Mouse (Mus musculus) limb, embryonic 14.5 days (tissue): Measurements from ENCODE around the gene Col4a3. TPM values are rescaled to one million over a fixed set of nuclear protein-coding genes. Genes with fewer than 3 reads are reported as not detected.

ENCODE experiments used
- ATAC-seq: fragments of 200-750 bp; cut with Nextera tagmentation; 2 replicates; pipeline ENCODE4 v1.8.0; 2017; ENCODE audit warnings: low read depth, moderate number of reproducible peaks, moderate TSS enrichment; ENCODE audit not compliant: low FRiP score
- DNase-seq: peaks from one replicate; pipeline ENCODE4 v3.0.0-alpha.2; 2015; ENCODE audit warnings: low spot score
- H3K27ac ChIP-seq: fragments of 300-500 bp; sonication (generic); replicated peaks from 2 replicates; pipeline ENCODE4 v1.5.1; 2014; ENCODE audit warnings: low read depth, mild to moderate bottlenecking, low read length, moderate library complexity, mixed read lengths
- H3K27me3 ChIP-seq: fragments of 300-500 bp; sonication (generic); 2 replicates; pipeline ENCODE4 v1.6.1; 2014; ENCODE audit warnings: low read length, mixed read lengths; ENCODE audit not compliant: control insufficient read depth, insufficient read depth
- H3K36me3 ChIP-seq: fragments of 300-500 bp; sonication (generic); 2 replicates; pipeline ENCODE4 v1.6.1; 2014; ENCODE audit warnings: mild to moderate bottlenecking, low read length, moderate library complexity, mixed read lengths; ENCODE audit not compliant: control insufficient read depth, insufficient read depth
- H3K4me1 ChIP-seq: fragments of 300-500 bp; sonication (generic); 2 replicates; pipeline ENCODE4 v1.6.1; 2014; ENCODE audit warnings: antibody characterized with exemption, low read length, mixed read lengths; ENCODE audit not compliant: control insufficient read depth, insufficient read depth
- H3K4me2 ChIP-seq: fragments of 300-500 bp; sonication (generic); replicated peaks from 2 replicates; pipeline ENCODE4 v1.6.1; 2014; ENCODE audit warnings: low read depth, mild to moderate bottlenecking, low read length, moderate library complexity; ENCODE audit not compliant: severe bottlenecking
- H3K4me3 ChIP-seq: fragments of 300-500 bp; sonication (generic); replicated peaks from 2 replicates; pipeline ENCODE4 v1.5.1; 2014; ENCODE audit warnings: low read length
- H3K9ac ChIP-seq: fragments of 300-500 bp; sonication (generic); 2 replicates; pipeline ENCODE4 v1.6.1; 2014; ENCODE audit warnings: mild to moderate bottlenecking, low read depth, low read length, moderate library complexity; ENCODE audit not compliant: severe bottlenecking
- H3K9me3 ChIP-seq: fragments of 300-500 bp; sonication (generic); 2 replicates; pipeline ENCODE4 v1.6.1; 2016; ENCODE audit warnings: low read length; ENCODE audit not compliant: control insufficient read depth
- POLR2A ChIP-seq: fragments of 200-500 bp; IDR thresholded peaks from 2 replicates; pipeline ENCODE4 v1.8.0; 2012; ENCODE audit warnings: inconsistent platforms, mild to moderate bottlenecking, moderate library complexity, borderline replicate concordance; ENCODE audit not compliant: insufficient read depth, insufficient read length; ENCODE audit errors: extremely low read depth
- WGBS: fragments of 180-500 bp; shearing (Covaris S2); extraction: QIAGEN DNeasy Blood & Tissue Kit; methylation state at CpG from one replicate; pipeline ENCODE4 v1.1.7; 2014; 5-methylcytosine and 5-hydroxymethylcytosine counted together
- polyA plus RNA-seq, 2 experiments: library from polyadenylated mRNA; depleted of rRNA in 1 of 2; stranded (reverse) in 1 of 2; unstranded in 1 of 2; fragments of >200 nt; fragmentation: Nextera tagmentation in 1 of 2; extraction: Ambion mirVana in 1 of 2; gene quantifications; 2 replicates each; pipeline versions ENCODE4 v1.2.1 to v1.2.3; 2012 to 2014

Gene Col4a3
- polyA plus RNA-seq, 2 experiments: 0.03 to 0.04 TPM

GRCm38 (mm10) chr1:82641316-82641987 lies 54.7 kb downstream of the Col4a3 start:
- no peaks in the 10 kb centered on the region for H3K27me3 ChIP-seq
- DNase-seq (peak; percentile 69), ATAC-seq (no peak)
- H3K4me2 ChIP-seq: peak overlapping the region; percentile 42
- H3K27ac ChIP-seq: no peak overlapping the region
- H3K4me1 ChIP-seq: no peaks in the 10 kb centered on the region
- no peak for TF ChIP-seq POLR2A
- no peaks in the 10 kb centered on the region for H3K9me3 ChIP-seq
- peak overlapping the region; percentile 20 for H3K4me3 ChIP-seq
- 39% methylated on average over 18 of the region's 18 CpGs for WGBS
- H3K36me3 ChIP-seq: no peaks in the 10 kb centered on the region
- no peak overlapping the region for H3K9ac ChIP-seq

- no peak for TF ChIP-seq POLR2A
- no peak overlapping the region for H3K27ac ChIP-seq
- no peaks in the 10 kb centered on the region for H3K4me1 ChIP-seq
- 45% methylated on average over 10 of the region's 10 CpGs for WGBS
- no peak overlapping the region for H3K4me3 ChIP-seq
- DNase-seq: no peak
- H3K9ac ChIP-seq: no peak overlapping the region
- no peaks in the 10 kb centered on the region for H3K9me3 ChIP-seq
- no peak for ATAC-seq
- H3K36me3 ChIP-seq: no peaks in the 10 kb centered on the region
- no peak overlapping the region for H3K4me2 ChIP-seq
- no peaks in the 10 kb centered on the region for H3K27me3 ChIP-seq
Measured at GRCm38 (mm10) chr1:82647989-82648388, 61.3 kb downstream of the Col4a3 start.

- H3K9me3 ChIP-seq: no peaks in the 10 kb centered on the region
- no peaks in the 10 kb centered on the region for H3K27me3 ChIP-seq
- no peak overlapping the region for H3K4me2 ChIP-seq
- no peak overlapping the region for H3K9ac ChIP-seq
- DNase-seq: no peak
- no peaks in the 10 kb centered on the region for H3K36me3 ChIP-seq
- WGBS: 76% methylated on average over 4 of the region's 4 CpGs
- no peak overlapping the region for H3K4me3 ChIP-seq
- no peaks in the 10 kb centered on the region for H3K4me1 ChIP-seq
- no peak overlapping the region for H3K27ac ChIP-seq
- TF ChIP-seq POLR2A: no peak
- no peak for ATAC-seq
Measured at GRCm38 (mm10) chr1:82650868-82651267, 64.1 kb downstream of the Col4a3 start.

- Histone ChIP-seq H3K27ac (no peak overlapping the region), H3K36me3 (no peaks in the 10 kb centered on the region), H3K4me2 (no peak overlapping the region), H3K9me3 (no peaks in the 10 kb centered on the region), H3K4me3 (no peak overlapping the region), H3K9ac (no peak overlapping the region), H3K4me1 (no peaks in the 10 kb centered on the region), H3K27me3 (no peaks in the 10 kb centered on the region)
- ATAC-seq: no peak
- no peak for TF ChIP-seq POLR2A
- DNase-seq: no peak
- 67% methylated on average over 7 of the region's 7 CpGs for WGBS
Measured at GRCm38 (mm10) chr1:82654046-82654445, 67.3 kb downstream of the Col4a3 start.

GRCm38 (mm10) chr1:82656452-82656851 lies 69.7 kb downstream of the Col4a3 start:
- no peak overlapping the region for H3K4me3 ChIP-seq
- H3K4me1 ChIP-seq: no peaks in the 10 kb centered on the region
- WGBS: 55% methylated on average over 3 of the region's 3 CpGs
- ATAC-seq: no peak
- H3K27me3 ChIP-seq: no peaks in the 10 kb centered on the region
- H3K9me3 ChIP-seq: no peaks in the 10 kb centered on the region
- H3K4me2 ChIP-seq: no peak overlapping the region
- TF ChIP-seq POLR2A: no peak
- H3K27ac ChIP-seq: no peak overlapping the region
- H3K36me3 ChIP-seq: no peaks in the 10 kb centered on the region
- H3K9ac ChIP-seq: no peak overlapping the region
- no peak for DNase-seq
